Mouse (Mus musculus) urinary bladder, postnatal 36 days (tissue): ENCODE results near the gene Ankrd33b.
A peak's percentile ranks its signal among the peaks of the same experiment; 100 is the strongest.

Experiments
- DNase-seq, 2 experiments: peaks; one replicate each; pipeline ENCODE4 v3.0.0; 2022; ENCODE audit warnings: low spot score in 2 of 2, mixed read lengths in 1 of 2

The Ankrd33b gene

DNA sequence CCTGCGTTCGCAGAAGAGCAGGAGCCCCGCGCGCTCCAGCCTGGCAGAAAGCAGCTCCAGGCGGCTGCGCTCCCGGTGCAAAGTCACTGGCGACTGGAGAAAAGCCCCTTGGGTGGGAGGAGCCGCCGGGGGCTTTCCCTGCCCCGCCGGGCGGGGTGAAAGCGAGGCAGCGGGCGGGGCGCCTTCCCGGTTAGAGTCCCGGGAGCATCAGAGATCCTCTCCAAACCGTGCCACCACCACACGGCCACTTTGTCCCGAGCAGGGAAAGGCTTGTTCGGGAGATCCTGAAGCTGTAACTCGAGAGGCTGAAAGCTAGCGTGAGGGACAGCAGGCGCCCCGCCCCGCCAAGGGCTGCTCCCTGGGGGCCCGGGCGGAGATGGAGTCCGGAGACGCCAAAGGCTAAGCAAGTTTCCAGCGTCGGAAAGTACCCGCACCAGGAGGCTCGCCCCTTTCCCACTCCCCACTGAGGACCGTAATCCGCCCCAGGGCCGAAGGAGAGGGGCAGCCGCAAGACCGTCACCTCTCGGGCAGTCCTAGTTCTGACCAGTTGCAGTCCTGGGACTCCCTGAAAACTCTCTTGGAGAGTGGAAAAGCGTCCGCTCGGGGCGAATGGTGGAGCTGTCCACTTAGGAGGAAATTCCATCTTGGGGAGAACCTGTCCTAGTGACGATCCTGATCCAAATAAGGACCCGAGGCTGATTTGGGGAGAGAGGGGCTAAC lies at the start of gene Ankrd33b:
TSS of gene Ankrd33b (minus strand) at position 246 of the 720 bp plus-strand sequence.
- peak; percentile 12 to 31 for DNase-seq

- no peak for DNase-seq
Observed at GRCm38 (mm10) chr15:31415181-31415580, 47.7 kb upstream of the Ankrd33b start.

DNA sequence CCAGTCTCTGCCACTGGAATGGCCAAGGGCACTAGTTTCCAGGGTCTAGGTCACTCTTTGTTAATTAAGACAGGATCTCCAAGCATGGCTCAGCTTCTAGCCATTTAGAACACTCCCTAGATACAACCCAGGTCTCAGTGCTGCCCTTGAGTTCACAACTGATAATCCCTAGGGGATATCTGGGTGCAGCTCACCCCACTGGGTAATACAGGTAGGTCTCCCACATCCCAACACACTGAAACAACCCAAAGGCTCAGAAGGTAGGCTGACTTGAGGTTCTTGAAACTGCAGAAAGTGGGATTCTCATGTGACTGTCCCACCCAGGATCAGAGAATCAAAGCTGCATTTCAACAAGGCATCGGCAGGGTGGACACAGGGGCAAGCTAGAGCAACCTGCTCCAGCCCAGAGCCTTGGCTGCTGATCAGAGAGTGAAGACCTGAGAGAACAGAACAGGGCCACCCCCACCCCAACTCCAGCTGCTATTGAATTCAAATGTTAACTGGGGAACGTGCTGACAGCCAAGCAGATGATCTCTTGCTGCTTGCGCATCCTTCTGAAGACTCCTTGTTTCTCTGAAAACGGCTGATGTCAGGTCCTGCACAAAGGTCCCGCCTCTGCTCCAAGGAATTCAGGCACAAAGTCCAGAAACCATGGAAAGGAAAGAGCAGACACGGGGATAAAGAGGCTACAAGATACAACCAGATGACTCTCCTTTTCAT lies 46.8 kb upstream of the Ankrd33b start:
- no peak for DNase-seq

- no peak for DNase-seq
Observed at GRCm38 (mm10) chr15:31413662-31414061, 46.1 kb upstream of the Ankrd33b start.

GRCm38 (mm10) chr15:31412933-31413332 lies 45.4 kb upstream of the Ankrd33b start:
- no peak for DNase-seq

- DNase-seq, result no peak
Observed at GRCm38 (mm10) chr15:31412436-31412835, 44.9 kb upstream of the Ankrd33b start.

DNA sequence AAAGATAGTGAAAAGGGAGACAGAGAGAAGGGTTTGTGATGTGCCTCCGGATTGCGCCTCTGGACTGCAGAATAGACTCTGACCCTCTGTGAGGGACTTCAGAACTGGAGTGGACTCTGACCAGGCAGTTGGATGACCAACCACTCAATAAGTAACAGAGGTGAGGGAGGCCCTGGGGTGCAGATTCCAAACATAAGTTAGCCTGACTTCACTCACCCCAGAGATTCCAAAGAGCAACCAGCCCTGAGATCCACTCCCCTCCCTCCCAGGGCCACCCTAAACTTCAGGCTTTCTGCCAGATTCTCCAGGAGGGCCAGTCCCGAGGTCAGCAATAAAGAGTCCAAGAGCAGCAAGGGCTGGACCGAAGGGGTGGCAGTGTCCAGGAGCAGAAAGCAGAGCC lies 40.0 kb upstream of the Ankrd33b start:
- DNase-seq, result no peak

GRCm38 (mm10) chr15:31406881-31407280 lies 39.4 kb upstream of the Ankrd33b start:
- no peak for DNase-seq

DNA sequence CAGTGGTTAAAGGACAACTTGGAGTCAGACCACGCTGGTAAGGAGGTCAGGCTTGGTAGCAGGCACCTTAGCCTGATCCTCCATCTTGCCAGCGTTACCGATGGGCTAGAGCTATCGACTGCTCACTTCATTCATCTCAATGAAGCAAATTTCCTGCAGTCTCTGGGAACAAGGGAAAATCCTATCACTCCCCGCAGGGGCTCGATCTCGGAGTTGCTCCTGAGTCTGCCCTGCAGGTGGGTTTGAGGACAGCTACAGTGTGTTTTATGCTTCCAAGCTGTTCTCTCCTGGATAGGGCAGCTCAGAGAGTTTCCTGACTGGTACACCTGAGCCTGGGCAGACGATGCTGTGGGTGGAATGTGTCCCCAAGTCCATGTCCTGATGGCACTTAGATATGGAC lies 36.8 kb upstream of the Ankrd33b start:
- no peak for DNase-seq

- DNase-seq, result no peak
Observed at GRCm38 (mm10) chr15:31402200-31402892, 34.8 kb upstream of the Ankrd33b start.

GRCm38 (mm10) chr15:31400974-31401373 lies 33.4 kb upstream of the Ankrd33b start:
- DNase-seq, result no peak

- DNase-seq, result no peak
Observed at GRCm38 (mm10) chr15:31398769-31399168, 31.2 kb upstream of the Ankrd33b start.

- DNase-seq, result no peak
Observed at GRCm38 (mm10) chr15:31397379-31397778, 29.9 kb upstream of the Ankrd33b start.

GRCm38 (mm10) chr15:31396755-31397154 lies 29.2 kb upstream of the Ankrd33b start:
- no peak for DNase-seq

- no peak for DNase-seq
Observed at GRCm38 (mm10) chr15:31395986-31396385, 28.5 kb upstream of the Ankrd33b start.

DNA sequence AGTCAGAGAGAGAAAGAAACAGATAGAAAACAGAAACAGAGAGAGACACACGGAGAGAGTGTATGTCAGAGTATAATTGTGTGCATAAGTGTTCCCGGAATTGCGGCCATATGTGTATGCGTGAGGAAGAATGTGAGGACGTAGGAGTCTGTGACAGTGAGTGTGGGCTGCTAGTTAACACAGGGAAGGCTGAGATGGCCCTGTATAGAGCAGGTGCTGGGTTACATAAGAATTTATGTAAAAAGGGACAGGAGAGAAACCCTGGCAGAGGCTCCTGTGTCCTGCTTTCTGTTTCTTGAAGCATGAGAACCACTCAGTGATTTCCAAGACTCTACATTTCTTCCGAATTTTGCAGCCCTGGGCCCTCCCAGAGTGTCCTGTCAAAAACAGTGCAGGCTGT lies 25.9 kb upstream of the Ankrd33b start:
- no peak for DNase-seq

GRCm38 (mm10) chr15:31392705-31393104 lies 25.2 kb upstream of the Ankrd33b start:
- no peak for DNase-seq

- DNase-seq, result no peak
Observed at GRCm38 (mm10) chr15:31392135-31392534, 24.6 kb upstream of the Ankrd33b start.

DNA sequence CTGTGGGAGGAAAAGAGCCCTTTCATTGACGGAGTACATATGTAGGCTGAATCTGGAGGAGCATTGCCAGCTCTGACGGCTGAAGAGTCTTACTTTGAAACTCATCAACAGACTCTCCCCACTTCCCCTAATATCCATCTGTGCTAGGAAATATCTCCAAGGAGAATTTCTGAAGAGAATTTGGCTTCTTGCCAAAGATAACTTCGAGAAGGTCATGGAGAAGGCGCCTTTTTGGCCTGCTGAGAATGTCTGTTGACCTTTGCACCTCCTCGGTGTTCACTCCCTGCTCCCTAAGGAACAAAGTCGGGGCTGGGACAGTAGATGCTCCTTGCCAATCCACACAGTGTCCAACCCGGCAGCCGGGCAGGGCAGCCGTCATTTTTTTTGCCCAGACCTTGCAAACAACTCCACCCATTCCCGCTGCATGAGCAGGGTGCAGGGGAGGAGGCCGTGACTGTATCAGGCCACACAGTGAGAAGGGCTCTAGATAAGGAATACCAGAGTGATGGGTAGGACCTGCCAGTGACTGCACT lies 14.5 kb upstream of the Ankrd33b start:
- DNase-seq, result no peak

DNA sequence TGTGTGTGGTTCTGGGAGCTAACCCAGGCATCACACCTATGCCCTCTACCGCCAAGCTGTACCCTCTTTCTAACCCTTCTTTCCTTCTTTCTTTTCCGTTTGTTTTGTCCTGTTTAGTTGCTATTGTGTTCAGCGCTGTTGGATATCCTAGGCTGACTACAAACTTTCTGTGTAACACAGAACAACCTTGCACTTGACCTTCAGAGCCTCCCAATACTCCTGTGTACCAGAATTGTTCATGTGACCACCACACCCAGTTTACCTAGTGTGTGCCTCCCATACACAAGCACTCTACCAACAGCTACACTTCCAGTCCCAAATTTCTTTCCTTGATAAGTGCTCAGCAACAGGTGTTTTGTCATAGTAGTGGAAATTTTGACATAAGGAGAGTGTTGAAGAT lies 11.9 kb upstream of the Ankrd33b start:
- DNase-seq, result no peak

DNA sequence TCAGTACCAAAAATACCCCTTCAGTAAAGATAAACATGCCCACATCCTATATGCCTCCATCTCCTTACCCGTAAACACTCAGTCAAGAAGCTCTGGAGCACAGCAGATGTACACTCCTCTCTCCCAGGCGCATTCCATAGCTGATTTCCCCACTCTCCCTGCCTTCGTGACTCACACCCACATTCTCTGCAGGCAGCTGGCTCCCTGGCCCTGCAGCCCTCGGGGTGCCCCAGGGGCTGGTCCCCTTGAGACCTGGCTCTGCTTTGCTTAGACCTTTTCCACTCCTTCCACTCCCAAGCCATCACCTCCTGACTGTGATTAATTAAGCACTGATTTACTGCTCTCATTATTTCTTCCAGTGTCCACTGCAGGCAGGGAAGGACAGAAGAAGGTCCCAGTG lies 7.7 kb upstream of the Ankrd33b start:
- DNase-seq, result no peak

DNA sequence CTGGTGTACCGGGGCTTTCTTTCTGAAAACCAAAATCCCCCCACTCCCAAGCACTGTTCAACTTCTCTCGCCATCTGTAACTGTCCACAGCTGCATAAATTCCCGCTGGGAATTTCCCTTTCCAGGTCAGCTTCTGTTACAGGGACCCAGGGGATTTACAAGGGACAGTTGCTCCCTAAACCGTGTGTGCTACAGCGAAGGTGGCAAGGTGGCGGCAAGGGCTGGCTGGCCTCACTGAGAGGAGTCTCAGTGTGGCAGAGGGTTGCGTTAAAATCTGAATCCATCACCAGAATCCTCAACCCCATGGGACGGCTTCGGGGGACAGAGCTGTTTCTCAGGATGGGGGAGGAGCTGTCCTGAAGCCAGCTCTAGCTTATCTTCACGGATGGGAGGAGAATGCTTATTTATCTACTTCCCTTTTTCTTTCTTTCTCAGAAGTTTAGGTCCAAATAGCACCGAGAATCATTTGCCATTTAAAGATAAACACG lies 1.6 kb upstream of the Ankrd33b start:
- DNase-seq, result no peak
